Comparison of ENCODE assay signal across 8 mouse cellular contexts in the genomic region with DNA sequence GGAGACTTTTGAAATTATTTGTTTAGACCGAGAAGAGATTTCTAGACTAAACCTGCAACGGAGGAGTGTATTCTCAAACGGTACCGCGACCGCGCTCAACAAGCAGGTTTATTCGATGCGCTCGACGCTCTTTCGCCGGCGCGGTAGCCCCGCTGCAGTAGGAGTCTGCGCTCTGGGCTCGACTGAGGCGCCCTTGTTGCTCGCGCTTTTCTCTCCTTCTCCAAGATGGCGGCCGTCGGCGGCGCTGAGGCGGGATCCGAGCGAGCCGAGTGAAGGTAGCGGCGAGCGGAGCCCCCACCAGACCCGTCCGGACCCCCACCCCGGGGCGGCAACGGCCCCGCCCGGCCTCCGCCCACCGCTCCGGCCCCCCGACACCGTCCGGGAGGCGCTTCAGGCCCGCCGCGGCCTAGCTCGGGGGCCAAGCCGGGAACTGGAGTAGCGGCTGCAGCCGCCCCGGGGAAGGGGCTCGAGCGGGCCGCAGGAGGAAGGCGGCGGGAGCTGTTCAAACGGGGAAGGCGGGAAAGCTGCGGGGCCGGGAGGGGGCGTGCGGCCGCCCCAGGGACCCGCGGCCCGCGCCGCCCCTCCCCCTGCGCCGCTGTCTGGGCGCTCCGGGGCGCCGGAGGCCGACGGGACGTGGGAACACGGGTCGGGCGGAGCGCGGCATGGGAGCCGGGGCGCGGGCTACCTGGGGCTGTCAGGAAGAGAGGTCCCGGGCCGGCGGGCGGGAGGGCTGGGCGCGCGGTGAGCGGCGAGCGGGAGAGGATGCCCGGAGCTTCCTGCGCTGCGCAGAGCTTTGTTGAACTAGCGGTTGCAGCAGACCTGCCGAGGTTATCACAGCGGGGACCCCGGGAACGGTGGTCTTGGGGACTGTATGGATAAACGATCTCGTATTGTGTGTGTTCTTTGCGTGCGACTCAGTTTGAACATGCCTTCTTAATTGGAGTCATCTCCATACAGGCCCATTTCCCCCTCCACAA. TPM values are rescaled to one million over a fixed set of nuclear protein-coding genes. Genes with fewer than 3 reads are reported as not detected.
DNase-seq lines count a peak whose midpoint lies in the region; ATAC-seq and TF ChIP-seq lines count a peak whose summit lies in the region.

No protein-coding gene starts in this region.

- intact Hi-C loops in heart, postnatal 10 days (cut with DNase I) = loop anchor here (1.0 to 5.0 kb wide), 3 partner anchors 40 to 219 kb away; partner anchors contain the start of genes Mcm5, Rasd2 and Tom1

- under 1% methylated on average over 81 of the region's 111 CpGs for WGBS in forebrain, embryonic 13.5 days
- WGBS in large intestine, adult 2 months = under 1% methylated on average over 106 of the region's 111 CpGs
- WGBS in liver, postnatal 0 days (ENCODE audit: insufficient replicate concordance) = 2% methylated on average over 92 of the region's 111 CpGs
- WGBS in neural tube, embryonic 14.5 days = under 1% methylated on average over 82 of the region's 111 CpGs

- H3K36me3 ChIP-seq in E14TG2a.4 (ENCODE audit: insufficient read depth, low read length) = peaks cover 17% of the 10 kb centered on the region
- peaks cover 3% of the 10 kb centered on the region for H3K36me3 ChIP-seq in forebrain, embryonic 13.5 days (ENCODE audit: poor library complexity, severe bottlenecking)
- H3K36me3 ChIP-seq in liver, postnatal 0 days (replicated peaks; ENCODE audit: insufficient read depth, low read length) = peaks cover 3% of the 10 kb centered on the region; the same call in 1 of the 2 replicates
- no peaks in the 10 kb centered on the region for H3K36me3 ChIP-seq in neural tube, embryonic 14.5 days (ENCODE audit: control insufficient read depth, insufficient read depth, low read length)

- peak; percentile 88 to 89 for DNase-seq in heart, postnatal 10 days
- DNase-seq in large intestine, adult 2 months (ENCODE audit: low read depth, low spot score) = peak; percentile 52
- DNase-seq in liver, postnatal 0 days = peak; percentile 86
- peak; percentile 84 for DNase-seq in testis, postnatal 10 days (ENCODE audit: low spot score)

- TF ChIP-seq EP300 in liver, postnatal 0 days (IDR thresholded peaks at IDR 0.05; ENCODE audit: low read depth) = no peak

- H3K9ac ChIP-seq in forebrain, embryonic 13.5 days = peak overlapping the region; percentile 98
- peak overlapping the region; percentile 97 for H3K9ac ChIP-seq in liver, postnatal 0 days (replicated peaks)
- peak overlapping the region; percentile 92 for H3K9ac ChIP-seq in neural tube, embryonic 14.5 days (replicated peaks; ENCODE audit: low read depth, low read length)

- H3K4me2 ChIP-seq in forebrain, embryonic 13.5 days = peak overlapping the region; percentile 66
- H3K4me2 ChIP-seq in liver, postnatal 0 days (ENCODE audit: low read depth, low read length) = peak overlapping the region; percentile 72
- H3K4me2 ChIP-seq in neural tube, embryonic 14.5 days (ENCODE audit: low read depth, low read length) = peak overlapping the region; percentile 62

- no peaks in the 10 kb centered on the region for H3K27me3 ChIP-seq in E14TG2a.4 (ENCODE audit: insufficient read depth, low read length)
- H3K27me3 ChIP-seq in forebrain, embryonic 13.5 days = 0 out of 2 replicates have a peak, but pooled peaks cover 6% of the 10 kb centered on the region
- no peaks in the 10 kb centered on the region for H3K27me3 ChIP-seq in liver, postnatal 0 days (ENCODE audit: insufficient read depth, low read length)
- no peaks in the 10 kb centered on the region for H3K27me3 ChIP-seq in neural tube, embryonic 14.5 days (ENCODE audit: control insufficient read depth, insufficient read depth, low read length)

- H3K27ac ChIP-seq in forebrain, embryonic 13.5 days = peak overlapping the region; percentile 96
- H3K27ac ChIP-seq in liver, postnatal 0 days (ENCODE audit: low read depth) = peak overlapping the region; percentile 88
- peak overlapping the region; percentile 92 for H3K27ac ChIP-seq in neural tube, embryonic 14.5 days (ENCODE audit: low read depth, low read length)

- no peak for TF ChIP-seq CTCF in E14TG2a.4 (conservative IDR thresholded peaks at IDR 0.05; ENCODE audit: low read length)
- peak; percentile 21; the same call in 1 of the 2 replicates for TF ChIP-seq CTCF in liver, postnatal 0 days (IDR thresholded peaks at IDR 0.05; ENCODE audit: low read depth)

- H3K4me3 ChIP-seq in E14TG2a.4 (replicated peaks; ENCODE audit: low read length) = peak overlapping the region; percentile 89
- H3K4me3 ChIP-seq in forebrain, embryonic 13.5 days = peak overlapping the region; percentile 90
- peak overlapping the region; percentile 83 for H3K4me3 ChIP-seq in liver, postnatal 0 days (ENCODE audit: low read depth, low read length)
- peak overlapping the region; percentile 71 for H3K4me3 ChIP-seq in neural tube, embryonic 14.5 days (ENCODE audit: low read depth, low read length)

- H3K4me1 ChIP-seq in E14TG2a.4 (replicated peaks; ENCODE audit: low read depth, low read length) = peaks cover 79% of the 10 kb centered on the region
- peaks cover 15% of the 10 kb centered on the region for H3K4me1 ChIP-seq in forebrain, embryonic 13.5 days
- peaks cover 8% of the 10 kb centered on the region for H3K4me1 ChIP-seq in liver, postnatal 0 days (ENCODE audit: insufficient read depth)
- peaks cover 4% of the 10 kb centered on the region; the same call in 1 of the 2 replicates for H3K4me1 ChIP-seq in neural tube, embryonic 14.5 days (ENCODE audit: control insufficient read depth, insufficient read depth, low read length)

- H3K9me3 ChIP-seq in E14TG2a.4 (ENCODE audit: low read length) = no peaks in the 10 kb centered on the region
- H3K9me3 ChIP-seq in forebrain, embryonic 13.5 days (replicated peaks) = no peaks in the 10 kb centered on the region
- no peaks in the 10 kb centered on the region for H3K9me3 ChIP-seq in liver, postnatal 0 days (ENCODE audit: low read length)
- no peaks in the 10 kb centered on the region for H3K9me3 ChIP-seq in neural tube, embryonic 14.5 days (ENCODE audit: control insufficient read depth, low read length)

- peak; percentile 96 for ATAC-seq in cerebellum, adult (ENCODE audit: insufficient number of reproducible peaks, low FRiP score, low TSS enrichment)
- ATAC-seq in forebrain, embryonic 13.5 days = peak; percentile 97
- peak; percentile 97 for ATAC-seq in liver, postnatal 0 days
- peak; percentile 96 for ATAC-seq in neural tube, embryonic 14.5 days (ENCODE audit: low read depth)

RNA-seq across cellular contexts. Expression of gene Hmgxb4, which starts 0.6 kb away (rescaled TPM):
- 51.1 and 51.2 TPM in 2 replicates for polyA plus RNA-seq in forebrain, embryonic 13.5 days (2015; fragmentation: Nextera tagmentation; extraction: Ambion mirVana)
- 10 to 100 TPM; 16.9 to 19.0 TPM for total RNA-seq in heart, postnatal 10 days (2021)
- polyA plus RNA-seq in large intestine, adult 2 months (2012; rRNA removed) = 13.6 and 15.6 TPM in 2 replicates
- 5.5 and 6.6 TPM in 2 replicates for polyA plus RNA-seq in liver, postnatal 0 days (2015; fragmentation: Nextera tagmentation; extraction: Ambion mirVana)
- 46.3 and 49.2 TPM in 2 replicates for polyA plus RNA-seq in neural tube, embryonic 14.5 days (2014; fragmentation: Nextera tagmentation; extraction: Ambion mirVana)

RNA-seq across cellular contexts. Expression of gene Tom1, which starts 39.7 kb away (rescaled TPM):
- 16.9 and 20.1 TPM in 2 replicates for polyA plus RNA-seq in forebrain, embryonic 13.5 days (2015; fragmentation: Nextera tagmentation; extraction: Ambion mirVana)
- 10 to 100 TPM; 68.8 to 70.6 TPM for total RNA-seq in heart, postnatal 10 days (2021)
- polyA plus RNA-seq in large intestine, adult 2 months (2012; rRNA removed) = 23.9 and 28.2 TPM in 2 replicates
- 16.6 and 17.9 TPM in 2 replicates for polyA plus RNA-seq in liver, postnatal 0 days (2015; fragmentation: Nextera tagmentation; extraction: Ambion mirVana)
- polyA plus RNA-seq in neural tube, embryonic 14.5 days (2014; fragmentation: Nextera tagmentation; extraction: Ambion mirVana) = 34.6 and 36.1 TPM in 2 replicates

Comparison
In these comparisons a context has a peak if more than half of its experiments do, and no peak if none do; other contexts are left out.
1. Peak in every context shown above with its lines: DNase-seq, ATAC-seq, H3K4me3 ChIP-seq and H3K27ac ChIP-seq.